Mouse (Mus musculus) forelimb bud, embryonic 11.5 days (tissue): ENCODE results near the gene Chst11.

Experiments used
- DNase-seq: peaks from one replicate; pipeline ENCODE4 v3.0.0-alpha.2; 2012; ENCODE audit warnings: low read depth, low spot score

Gene Chst11

GRCm38 (mm10) chr10:83076816-83077215, 91.5 kb downstream of the Chst11 start:
- DNase-seq, result no peak

- no peak for DNase-seq
These were observed 93.4 kb downstream of the Chst11 start for GRCm38 (mm10) chr10:83078723-83079122.

GRCm38 (mm10) chr10:83079755-83080154, 94.5 kb downstream of the Chst11 start:
- no peak for DNase-seq

GRCm38 (mm10) chr10:83080275-83080741, 95.0 kb downstream of the Chst11 start:
- no peak for DNase-seq

GRCm38 (mm10) chr10:83080930-83081329, 95.6 kb downstream of the Chst11 start:
- no peak for DNase-seq

- DNase-seq, result no peak
These were observed 98.6 kb downstream of the Chst11 start for GRCm38 (mm10) chr10:83083946-83084345.

GRCm38 (mm10) chr10:83088318-83088717, 103.0 kb downstream of the Chst11 start:
- peak; percentile 56 for DNase-seq

- DNase-seq, result no peak
These were observed 103.5 kb downstream of the Chst11 start for GRCm38 (mm10) chr10:83088826-83089225.

GRCm38 (mm10) chr10:83090185-83090584, 104.9 kb downstream of the Chst11 start:
- no peak for DNase-seq

GRCm38 (mm10) chr10:83093705-83094104, 108.4 kb downstream of the Chst11 start:
- no peak for DNase-seq

GRCm38 (mm10) chr10:83094248-83094647, 109.0 kb downstream of the Chst11 start:
- DNase-seq, result no peak

GRCm38 (mm10) chr10:83094821-83095725, 109.8 kb downstream of the Chst11 start:
- DNase-seq, result no peak

GRCm38 (mm10) chr10:83096257-83096656, 111.0 kb downstream of the Chst11 start:
- DNase-seq, result no peak

GRCm38 (mm10) chr10:83098940-83099339, 113.6 kb downstream of the Chst11 start:
- no peak for DNase-seq

GRCm38 (mm10) chr10:83099669-83100068, 114.4 kb downstream of the Chst11 start:
- no peak for DNase-seq

GRCm38 (mm10) chr10:83100890-83101289, 115.6 kb downstream of the Chst11 start:
- no peak for DNase-seq

- no peak for DNase-seq
These were observed 116.3 kb downstream of the Chst11 start for GRCm38 (mm10) chr10:83101421-83102207.

GRCm38 (mm10) chr10:83102745-83103144, 117.4 kb downstream of the Chst11 start:
- DNase-seq, result no peak

GRCm38 (mm10) chr10:83104221-83104620, 118.9 kb downstream of the Chst11 start:
- no peak for DNase-seq

- DNase-seq, result no peak
These were observed 121.0 kb downstream of the Chst11 start for GRCm38 (mm10) chr10:83106152-83106746.

GRCm38 (mm10) chr10:83107385-83107784, 122.1 kb downstream of the Chst11 start:
- no peak for DNase-seq
